Mouse (Mus musculus): ENCODE measurements around the gene Nfs1.
"Not testable (repeated sequence)": the region's sequence is repeated elsewhere in the genome, so short reads cannot be mapped to it uniquely, and the experiment has no call there.

Gene Nfs1

DNA sequence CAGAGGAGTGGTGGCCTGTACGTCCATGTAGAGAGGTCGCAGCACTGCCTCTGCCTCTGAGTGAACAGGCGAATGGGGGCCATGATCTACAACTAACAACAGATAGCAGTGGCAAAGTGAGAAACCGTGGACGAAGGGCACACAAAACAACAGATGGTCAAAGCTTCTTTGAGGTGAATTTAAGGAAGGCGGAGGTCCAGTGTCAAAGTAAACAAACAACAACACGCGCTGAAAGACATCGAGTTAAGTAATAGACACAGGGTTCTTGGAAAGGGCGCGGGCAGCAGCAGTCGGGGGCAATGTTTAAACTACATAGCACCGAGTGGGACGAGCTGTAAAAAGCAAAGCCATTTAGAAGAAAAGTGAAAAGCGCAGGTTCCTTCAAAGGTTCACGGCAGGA is 619 bp downstream of the Nfs1 start:
- DNase-seq, result no peak

DNA sequence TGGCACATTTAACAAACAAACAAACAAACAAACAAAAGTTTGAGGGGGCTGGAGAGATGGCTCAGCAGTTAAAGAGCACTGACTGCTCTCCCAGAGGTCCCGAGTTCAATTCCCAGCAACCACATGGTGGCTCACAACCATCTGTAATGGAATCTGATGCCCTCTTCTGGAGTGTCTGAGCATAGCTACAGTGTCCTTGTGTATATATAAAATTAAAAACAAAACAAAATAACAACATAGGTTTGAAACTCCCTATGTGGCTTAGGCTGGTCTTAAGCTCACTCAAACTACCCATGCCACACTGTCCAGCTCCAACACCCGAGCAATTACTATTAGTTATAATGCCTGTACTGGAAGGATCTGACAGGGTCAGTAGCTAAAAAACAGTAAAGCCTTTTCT is 1.2 kb downstream of the Nfs1 start:
- no peak for DNase-seq

DNA sequence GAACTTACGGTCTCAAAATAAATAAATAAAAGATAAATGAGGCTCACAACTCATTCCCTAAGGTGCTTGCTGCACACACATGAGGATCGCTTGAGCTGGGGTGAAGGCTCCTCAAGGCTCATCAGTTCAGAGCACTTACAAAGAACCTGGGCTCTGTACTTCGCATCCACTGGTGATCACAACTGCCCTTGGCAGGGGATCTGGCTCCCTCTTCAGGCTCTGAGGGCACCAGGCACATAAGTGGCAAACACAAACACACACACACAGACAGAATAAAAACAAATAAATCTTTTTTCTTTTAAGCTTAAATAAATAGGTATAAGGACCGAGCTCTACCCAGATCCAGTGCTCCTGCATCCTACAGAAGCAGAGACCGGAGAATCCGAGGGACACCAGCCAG is 8.3 kb downstream of the Nfs1 start:
- no peak for DNase-seq

DNA sequence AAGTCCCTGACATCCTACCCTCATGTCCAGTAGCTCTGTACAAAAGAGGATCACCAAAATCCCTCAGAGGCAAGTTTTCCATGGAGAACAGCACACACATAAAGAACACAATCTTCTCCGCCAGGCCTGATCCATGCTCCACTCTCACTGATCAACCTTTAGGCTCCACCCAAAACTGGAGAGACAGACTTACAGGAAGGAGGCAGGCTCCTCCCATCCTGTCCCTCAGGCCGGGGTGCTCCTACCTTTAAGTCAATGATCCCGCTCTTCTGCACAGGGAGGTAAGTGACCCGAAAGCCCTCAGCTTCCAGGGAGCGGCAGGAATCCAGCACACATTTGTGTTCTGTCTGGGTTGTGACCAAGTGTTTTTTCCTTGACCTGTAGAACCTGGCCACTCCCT is 9.8 kb downstream of the Nfs1 start:
- no peak for DNase-seq

DNA sequence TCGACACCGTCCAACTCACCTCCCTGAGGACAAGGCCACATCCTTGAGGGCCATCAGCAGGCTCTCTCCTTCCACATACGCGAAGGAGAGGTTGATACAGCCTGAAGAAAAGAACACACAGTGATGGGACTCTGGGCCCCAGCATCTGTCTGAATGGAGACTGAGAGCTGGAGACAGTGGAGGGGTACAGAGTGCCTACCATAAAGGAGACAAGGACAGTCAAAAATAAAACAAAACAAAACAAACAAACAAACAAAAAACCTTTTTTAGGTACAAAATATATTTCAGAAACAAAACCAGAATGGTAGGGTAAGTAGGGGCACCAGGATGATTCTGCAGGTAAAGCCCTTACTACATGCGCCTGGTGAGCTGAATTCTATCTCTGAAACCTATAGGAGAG is 17.0 kb downstream of the Nfs1 start, which contains the start of gene Gm28036:
Gene Gm28036, minus strand, starts transcription at position 101 of the 400 bp plus-strand sequence.
- no peak for DNase-seq

DNA sequence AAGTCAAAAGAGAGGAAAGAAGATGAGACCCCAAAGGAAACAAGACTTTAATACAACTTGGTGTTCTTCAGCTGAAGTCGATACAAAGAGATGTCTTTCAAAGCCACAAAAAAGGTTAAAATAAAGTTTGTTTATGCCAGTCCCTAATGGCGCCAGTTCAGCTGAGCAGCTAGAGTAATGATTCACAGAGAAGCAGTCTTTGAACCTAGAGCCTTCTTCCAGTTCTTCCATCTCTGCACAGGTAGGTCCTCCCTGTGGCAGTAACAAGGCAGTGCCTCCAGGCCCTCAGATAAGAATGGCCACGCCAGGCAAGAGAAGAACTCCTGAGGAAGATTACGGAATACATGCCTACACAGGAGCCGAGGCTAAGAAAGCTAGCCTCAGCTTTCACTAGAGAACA is 20.3 kb downstream of the Nfs1 start:
- DNase-seq, result no peak

DNA sequence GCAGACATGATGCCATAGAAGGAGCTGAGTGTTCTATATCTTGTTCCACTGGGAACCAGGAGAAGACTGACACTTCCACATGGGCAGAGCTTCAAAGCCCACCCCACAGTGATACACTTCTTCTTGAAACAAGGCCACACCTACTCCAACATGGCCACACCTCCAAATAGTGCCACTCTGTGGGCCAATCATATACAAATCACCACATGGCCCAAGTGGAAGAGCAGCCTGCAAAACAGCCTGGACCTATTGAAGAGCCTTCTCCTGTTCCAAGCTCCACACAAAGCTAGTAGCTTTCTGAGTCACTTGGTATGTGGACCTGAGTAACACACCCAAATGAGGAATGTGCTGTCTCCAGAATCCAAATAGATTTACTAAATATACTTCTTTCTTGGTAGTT is 24.4 kb downstream of the Nfs1 start:
- DNase-seq, result no peak

DNA sequence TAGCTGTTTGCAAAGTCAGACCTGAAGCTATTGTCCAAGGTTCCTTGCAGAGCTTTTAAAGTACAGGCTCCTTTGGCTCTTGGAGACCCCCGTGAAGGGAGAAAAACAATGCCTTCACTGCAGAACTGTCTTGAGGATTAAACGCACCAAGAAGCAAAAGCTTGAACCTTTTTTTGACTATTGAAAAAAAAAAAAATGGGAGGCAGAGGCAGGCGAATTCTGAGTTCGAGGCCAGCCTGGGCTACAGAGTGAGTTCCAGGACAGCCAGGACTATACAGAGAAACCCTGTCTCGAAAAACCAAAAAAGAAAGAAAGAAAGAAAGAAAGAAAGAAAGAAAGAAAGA is 31.9 kb downstream of the Nfs1 start:
- DNase-seq, result not testable (repeated sequence)

DNA sequence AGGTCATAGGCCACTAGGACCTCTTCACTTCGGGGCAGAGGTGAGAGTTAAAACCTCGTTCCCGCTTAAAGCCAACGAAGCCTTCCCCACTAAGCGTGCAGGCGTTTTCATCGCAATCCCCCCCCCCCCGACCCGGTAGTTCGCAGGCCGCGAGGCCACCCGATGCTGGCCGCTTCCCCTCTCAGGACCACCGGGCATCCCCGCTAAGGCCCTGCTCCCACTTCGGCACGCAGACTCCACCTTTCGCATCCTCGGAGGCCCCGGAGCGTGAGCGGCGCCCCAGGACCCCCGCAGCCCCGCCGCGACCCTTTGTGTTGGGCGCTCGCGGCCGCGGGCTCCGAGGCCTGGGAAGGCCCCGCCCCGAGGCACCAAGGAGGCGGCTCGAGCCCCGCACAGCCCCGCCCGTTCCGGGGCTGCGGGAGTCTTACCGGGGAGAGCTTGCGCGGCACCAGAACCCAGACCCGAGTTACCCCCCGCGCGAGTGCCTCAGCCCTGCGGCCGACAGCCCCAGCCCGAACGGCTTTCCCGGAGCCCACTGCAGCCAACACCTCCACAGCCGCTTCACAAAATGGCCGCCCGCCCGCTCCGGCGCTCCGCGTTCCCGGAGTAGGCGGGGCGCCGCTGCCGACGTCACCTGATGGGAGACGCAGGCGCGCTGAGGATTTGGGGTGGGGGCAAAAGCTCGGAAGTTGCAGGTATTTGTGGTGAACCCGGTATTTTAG is 32.5 kb downstream of the Nfs1 start, which contains the start of the genes Cpne1 and Rbm12:
Gene Cpne1, minus strand, starts transcription at position 608 of the 722 bp plus-strand sequence.
Gene Rbm12, minus strand, starts transcription at position 621 of the 722 bp plus-strand sequence.
- peak; percentile 90 for DNase-seq

DNA sequence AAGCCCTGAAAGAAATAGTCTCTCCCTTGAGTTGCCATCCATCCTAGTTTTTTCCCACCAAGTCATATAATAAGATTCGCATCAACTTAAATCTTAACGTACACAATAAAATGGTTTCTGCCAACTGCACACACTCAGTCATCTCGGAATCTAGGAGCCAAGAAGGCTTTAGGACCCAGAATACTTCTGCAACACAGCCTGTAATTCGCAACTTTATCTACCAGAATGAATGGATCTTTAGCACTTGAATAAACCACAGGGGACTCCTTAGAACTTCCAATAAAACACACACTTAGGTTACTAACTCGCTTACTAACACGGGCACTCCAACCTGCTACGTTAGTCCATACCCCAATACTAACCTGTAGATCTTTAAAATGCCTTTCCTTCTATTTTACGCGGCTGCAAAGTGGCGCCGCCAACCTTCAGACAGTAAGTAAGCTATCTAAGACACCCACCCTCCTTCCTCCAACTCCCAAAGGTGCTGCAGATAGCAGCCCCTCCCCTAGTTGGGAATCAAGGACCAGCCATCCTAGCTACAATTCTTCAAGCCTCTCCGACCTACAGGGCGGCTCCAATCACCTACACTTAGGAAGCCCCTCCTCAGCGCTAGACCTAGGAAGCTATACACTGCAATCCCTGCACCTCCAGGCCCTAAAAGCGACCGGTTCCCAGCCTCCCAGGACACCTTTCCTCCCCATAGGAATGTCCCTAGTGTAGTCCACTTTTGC is 33.2 kb downstream of the Nfs1 start:
- no peak for DNase-seq

DNA sequence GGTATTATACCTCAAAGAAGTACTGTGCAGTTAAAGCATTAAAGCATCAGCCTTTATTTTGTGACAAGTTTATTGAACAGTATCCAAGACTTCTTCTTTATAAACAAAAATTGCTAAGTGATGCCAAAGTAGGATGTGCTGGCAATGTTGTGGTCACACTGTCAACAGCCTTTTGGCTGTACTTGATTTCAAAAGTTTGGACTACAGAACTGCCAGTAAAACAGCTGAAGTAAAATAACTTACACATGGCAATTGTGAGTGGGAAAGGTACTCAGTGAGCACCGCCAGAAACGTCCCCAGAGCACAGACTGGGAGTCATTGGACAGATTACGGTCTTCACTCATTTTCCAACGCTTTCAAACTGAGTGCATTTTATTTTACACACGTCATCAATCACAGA is 52.1 kb downstream of the Nfs1 start:
- DNase-seq, result no peak

DNA sequence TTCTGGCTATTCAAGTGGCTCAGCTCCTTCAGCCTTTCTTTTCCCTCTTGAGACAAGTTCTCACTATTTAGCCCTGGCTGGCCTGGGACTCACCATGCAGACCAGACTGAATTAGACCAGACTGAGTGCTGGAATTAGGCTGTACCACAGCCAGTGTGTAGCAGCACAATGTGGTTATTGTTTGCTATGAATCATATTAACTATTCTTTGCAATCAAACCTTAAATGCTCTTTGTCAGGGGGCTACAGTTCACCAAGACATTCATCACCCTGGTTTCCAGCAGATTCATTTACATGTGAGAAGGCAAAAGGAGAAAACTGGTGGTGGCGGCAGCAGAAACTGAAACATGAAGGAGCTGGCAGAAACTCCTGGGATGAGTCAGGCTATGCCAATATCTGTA is 54.2 kb downstream of the Nfs1 start:
- no peak for DNase-seq

DNA sequence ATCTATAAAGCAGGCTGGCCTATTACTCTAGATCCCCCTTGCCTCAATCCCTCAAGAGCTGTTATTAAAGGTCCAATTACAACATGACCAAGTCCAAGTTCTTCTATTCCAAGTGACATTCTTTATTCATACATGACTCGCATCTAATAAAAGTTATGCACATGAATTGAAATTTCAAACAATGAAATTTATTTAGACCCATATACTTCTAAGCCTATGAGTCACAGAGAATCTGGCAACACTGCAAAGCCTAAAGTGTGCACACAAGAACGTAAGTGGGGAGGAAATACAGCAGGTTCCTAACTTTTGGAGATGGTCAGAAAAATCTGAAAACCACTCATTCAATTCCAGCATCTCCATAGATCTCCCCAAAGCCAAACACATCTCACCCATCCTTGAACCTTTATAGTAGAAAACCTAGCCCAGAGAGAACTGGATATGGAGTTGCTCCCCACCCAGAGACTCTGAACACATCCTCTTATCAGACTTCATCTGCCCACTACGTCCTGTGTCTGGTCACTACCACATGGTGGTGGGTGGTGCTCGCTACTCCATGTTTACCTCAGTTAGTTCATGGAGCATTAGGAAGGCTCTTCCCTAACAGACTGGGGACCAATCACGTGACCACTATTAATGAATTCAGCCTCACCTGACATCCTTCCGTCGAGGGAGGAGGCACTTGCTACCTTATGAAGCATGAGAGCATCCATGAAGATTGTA is 56.4 kb downstream of the Nfs1 start:
- DNase-seq, result no peak

DNA sequence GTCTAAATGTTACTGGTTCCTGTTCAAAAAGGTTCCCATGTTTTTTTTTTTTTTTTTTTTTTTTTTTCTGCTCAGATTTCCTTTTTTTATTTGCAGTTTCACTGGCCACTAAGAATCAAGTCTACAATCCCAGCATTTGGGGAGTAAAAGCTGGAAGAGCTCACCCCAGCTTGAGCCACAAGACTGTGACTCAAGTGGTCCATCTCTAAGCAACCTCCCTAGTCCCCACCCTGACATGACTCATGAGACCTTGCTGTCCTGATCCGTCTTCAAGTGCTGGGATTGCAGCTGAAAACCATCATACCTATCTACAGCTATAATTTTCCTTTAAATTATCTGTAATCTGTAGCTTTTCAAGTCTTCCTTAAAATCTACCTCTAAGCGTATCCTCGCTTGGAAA is 59.4 kb downstream of the Nfs1 start:
- no peak for DNase-seq

DNA sequence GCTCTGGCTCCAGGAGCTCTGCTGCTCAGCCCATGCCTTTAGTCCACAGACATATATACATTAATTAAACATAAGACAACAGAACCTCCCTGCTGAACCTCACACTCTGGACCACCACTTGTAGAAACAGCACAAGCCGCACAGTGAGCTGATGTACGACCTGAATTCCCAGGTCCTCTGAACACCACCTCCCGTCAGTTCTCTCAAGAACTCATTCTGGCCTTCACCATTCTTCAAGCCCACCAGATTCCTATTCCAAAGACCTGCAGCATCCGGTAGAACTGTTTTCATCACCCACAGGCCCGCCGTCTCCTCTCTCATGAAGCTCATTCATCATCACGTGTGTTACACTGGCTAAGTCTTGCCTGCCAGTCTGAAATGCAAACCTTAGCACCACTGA is 63.6 kb downstream of the Nfs1 start:
- no peak for DNase-seq

DNA sequence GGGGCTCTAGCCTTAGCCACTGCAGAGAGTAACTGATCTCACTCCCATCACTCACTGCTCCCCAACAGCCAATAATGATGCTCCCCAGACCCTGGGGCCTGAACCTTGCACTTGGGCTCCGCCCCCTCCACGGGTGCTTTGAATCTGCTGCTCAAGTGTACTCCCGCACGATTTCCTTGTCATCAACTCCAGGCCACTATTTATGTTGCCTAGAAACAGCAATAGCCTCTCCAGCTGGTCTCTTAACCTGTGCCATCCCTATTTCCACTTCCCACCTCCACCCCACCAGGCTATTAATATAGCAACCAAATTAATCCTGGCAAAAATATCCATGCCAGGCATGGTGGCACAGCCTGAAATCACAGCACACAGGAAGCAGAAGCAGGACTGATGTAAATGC is 64.3 kb downstream of the Nfs1 start:
- no peak for DNase-seq

DNA sequence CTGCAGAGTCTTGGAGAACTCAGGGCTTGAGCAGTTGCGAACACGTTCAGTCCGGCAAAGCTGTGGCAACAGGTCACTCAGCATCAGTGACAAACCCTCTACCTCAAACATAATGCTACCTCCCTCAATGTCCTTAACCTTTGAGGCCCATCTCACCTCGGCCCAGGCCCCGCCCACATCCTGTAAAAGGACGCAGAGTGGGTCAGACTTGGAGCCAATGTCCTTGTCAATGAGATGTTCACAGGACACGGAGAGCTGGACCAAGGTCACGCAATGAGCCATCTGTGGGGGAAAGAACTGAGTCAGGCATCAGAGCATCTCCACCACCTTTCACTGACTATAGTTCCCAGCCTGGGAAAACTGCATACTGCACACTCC is 64.8 kb downstream of the Nfs1 start:
- DNase-seq, result no peak

DNA sequence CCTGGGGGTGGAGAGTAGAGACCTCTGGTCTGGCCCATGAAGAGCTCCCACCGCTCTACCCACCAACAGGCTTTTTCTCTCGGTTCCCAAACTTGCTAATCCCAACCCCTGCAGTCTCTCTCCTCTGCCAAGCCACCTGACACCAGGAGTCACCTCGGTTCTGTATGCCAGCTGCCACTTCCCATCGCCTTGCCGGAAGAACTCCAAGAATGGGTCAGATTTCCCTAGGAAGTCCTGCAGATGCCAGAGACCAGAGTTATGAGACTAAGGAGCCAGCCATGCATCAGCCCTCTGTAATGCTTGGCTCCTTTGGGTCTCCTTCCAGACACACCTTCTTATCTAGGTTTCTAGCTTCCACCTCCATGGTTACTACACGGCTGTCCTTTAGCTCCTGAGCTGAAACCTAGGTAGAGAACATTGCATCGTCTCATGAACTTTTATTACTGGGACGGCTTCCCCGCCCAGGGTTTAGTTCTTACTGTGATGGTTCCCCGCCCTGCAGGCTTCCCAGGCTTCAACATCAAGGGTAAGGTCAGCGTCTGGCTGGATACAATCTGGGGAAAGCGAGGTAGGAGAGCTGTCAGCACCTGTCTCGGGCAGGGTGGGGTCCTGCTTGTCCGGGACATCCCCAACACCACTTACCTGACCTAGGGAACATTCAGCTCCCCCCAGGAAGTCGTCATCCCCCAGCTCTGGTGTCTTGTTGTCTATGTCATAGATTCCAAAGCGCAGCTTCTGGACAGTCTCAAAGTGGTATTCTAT is 65.4 kb downstream of the Nfs1 start:
- DNase-seq, result no peak

DNA sequence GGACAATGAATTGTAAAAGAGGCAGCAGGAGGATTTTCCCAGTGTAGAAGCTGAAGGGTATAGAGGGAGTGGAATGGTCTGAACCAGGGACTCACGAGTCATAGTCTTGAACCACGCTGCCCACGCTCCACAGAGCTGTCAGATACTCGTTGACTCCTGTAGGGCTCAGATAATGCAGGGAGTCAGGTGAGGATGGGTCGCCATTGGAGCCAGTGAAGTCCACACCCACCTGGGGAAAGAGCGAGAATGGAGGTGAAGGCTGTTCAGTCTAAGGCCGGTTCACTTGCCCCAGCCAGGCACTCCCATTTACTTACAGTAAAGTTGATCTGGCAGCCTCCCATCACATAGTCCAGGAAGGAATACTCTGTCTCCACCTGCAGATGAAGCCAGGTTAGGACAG is 66.5 kb downstream of the Nfs1 start:
- no peak for DNase-seq

DNA sequence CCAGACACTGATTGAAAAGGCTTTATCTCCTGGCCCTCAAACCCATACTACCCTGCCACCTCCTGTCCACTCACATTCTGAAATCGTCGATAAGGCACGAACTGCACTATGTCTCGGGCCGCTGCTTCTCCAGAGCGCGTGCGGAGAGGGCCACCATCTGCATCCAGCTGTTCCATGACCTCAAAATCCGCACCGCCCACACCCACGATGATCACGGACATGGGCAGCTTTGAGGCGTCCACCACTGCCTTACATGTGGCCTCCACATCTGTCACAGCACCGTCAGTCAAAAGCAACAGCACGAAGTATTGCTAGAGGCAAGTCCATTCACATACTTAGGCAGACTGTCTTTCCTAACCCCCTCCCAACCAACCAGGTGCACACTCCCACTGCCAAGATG is 70.3 kb downstream of the Nfs1 start:
- DNase-seq, result no peak

All from right cerebral cortex, adult 18-20 months (tissue).